Mouse (Mus musculus) hindbrain, postnatal 0 days (tissue): ENCODE measurements at regions not wholly inside any gene's neighbourhood (a gene's known extent, or its start where the extent isn't known, plus 50 kb on each side); places are given as distances from the start of the nearest gene placed in this dataset.
A peak's percentile ranks its signal among the peaks of the same experiment; 100 is the strongest.

ENCODE experiments used
- ATAC-seq: fragments of 200-750 bp; cut with Nextera tagmentation; 2 replicates; pipeline ENCODE4 v1.8.0; 2017; ENCODE audit warnings: mild to moderate bottlenecking, moderate TSS enrichment, moderate library complexity
- DNase-seq: peaks from one replicate; pipeline ENCODE4 v3.0.0-alpha.2; 2015; ENCODE audit warnings: low spot score
- H3K27ac ChIP-seq: fragments of 300-500 bp; sonication (generic); 2 replicates; pipeline ENCODE4 v1.5.1; 2014; ENCODE audit warnings: mild to moderate bottlenecking
- H3K27me3 ChIP-seq: fragments of 300-500 bp; sonication (generic); 2 replicates; pipeline ENCODE4 v1.6.1; 2014; ENCODE audit warnings: low read length, mixed read lengths; ENCODE audit not compliant: insufficient read depth
- H3K36me3 ChIP-seq: fragments of 300-500 bp; sonication (generic); 2 replicates; pipeline ENCODE4 v1.6.1; 2014; ENCODE audit warnings: low read length, mixed read lengths; ENCODE audit not compliant: insufficient read depth
- H3K4me1 ChIP-seq: fragments of 300-500 bp; sonication (generic); 2 replicates; pipeline ENCODE4 v1.6.1; 2014; ENCODE audit warnings: antibody characterized with exemption, low read length, mixed read lengths; ENCODE audit not compliant: insufficient read depth
- H3K4me2 ChIP-seq: fragments of 300-500 bp; sonication (generic); 2 replicates; pipeline ENCODE4 v1.6.1; 2014; ENCODE audit warnings: low read depth, mild to moderate bottlenecking, low read length, moderate library complexity, mixed read lengths
- H3K4me3 ChIP-seq: fragments of 300-500 bp; sonication (generic); 2 replicates; pipeline ENCODE4 v1.5.1; 2014; ENCODE audit warnings: low read length
- H3K9ac ChIP-seq: fragments of 300-500 bp; sonication (generic); replicated peaks from 2 replicates; pipeline ENCODE4 v1.6.1; 2014; ENCODE audit warnings: mild to moderate bottlenecking, low read length, moderate library complexity, mixed read lengths
- H3K9me3 ChIP-seq: fragments of 300-500 bp; sonication (generic); 2 replicates; pipeline ENCODE4 v1.6.1; 2016; ENCODE audit warnings: low read length, mixed read lengths
- CTCF ChIP-seq: IDR thresholded peaks from 2 replicates; pipeline ENCODE4 v1.5.1; 2016; ENCODE audit warnings: antibody characterized with exemption, control low read depth, low read depth
- WGBS: fragments of 180-500 bp; shearing (Covaris S2); extraction: QIAGEN DNeasy Blood & Tissue Kit; methylation state at CpG from one replicate; pipeline ENCODE4 v1.1.7; 2014; 5-methylcytosine and 5-hydroxymethylcytosine counted together

DNA sequence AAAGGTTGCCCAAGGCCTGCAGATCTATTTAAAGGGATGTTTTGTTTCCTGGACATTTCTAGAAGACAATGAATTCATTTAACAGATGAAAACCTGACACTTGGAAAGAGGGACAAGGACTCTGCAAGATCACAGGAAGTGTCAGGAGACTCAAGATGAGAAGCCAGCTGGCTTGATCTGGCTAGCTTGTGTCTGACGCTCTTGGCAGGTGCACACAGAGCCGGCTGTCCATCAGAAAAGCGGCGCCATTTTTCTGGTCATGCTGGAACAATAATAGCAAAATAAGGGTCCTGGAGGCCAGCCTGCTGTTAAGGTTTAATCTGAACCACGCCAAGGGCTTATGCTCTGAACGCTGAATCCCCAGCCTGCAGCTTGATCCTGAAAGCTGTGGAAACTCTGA lies 303.3 kb downstream of the Ptpru start:
- H3K9me3 ChIP-seq: no peaks in the 10 kb centered on the region
- H3K4me3 ChIP-seq: no peak overlapping the region
- no peak for TF ChIP-seq CTCF
- WGBS: 50% methylated on average over 6 of the region's 6 CpGs
- H3K4me2 ChIP-seq: no peak overlapping the region
- no peaks in the 10 kb centered on the region for H3K36me3 ChIP-seq
- no peaks in the 10 kb centered on the region for H3K4me1 ChIP-seq
- ATAC-seq (no peak), DNase-seq (peak; percentile 60)
- H3K27ac ChIP-seq: no peak overlapping the region
- H3K9ac ChIP-seq: no peak overlapping the region
- H3K27me3 ChIP-seq: no peaks in the 10 kb centered on the region

GRCm38 (mm10) chr4:131538237-131538636 lies 299.9 kb downstream of the Ptpru start:
- Histone ChIP-seq H3K27ac (no peak overlapping the region), H3K27me3 (no peaks in the 10 kb centered on the region), H3K4me1 (no peaks in the 10 kb centered on the region), H3K9ac (no peak overlapping the region), H3K36me3 (no peaks in the 10 kb centered on the region), H3K9me3 (no peaks in the 10 kb centered on the region), H3K4me3 (no peak overlapping the region), H3K4me2 (no peak overlapping the region)
- WGBS: 62% methylated on average over 4 of the region's 4 CpGs
- DNase-seq (no peak), ATAC-seq (no peak)
- no peak for TF ChIP-seq CTCF

DNA sequence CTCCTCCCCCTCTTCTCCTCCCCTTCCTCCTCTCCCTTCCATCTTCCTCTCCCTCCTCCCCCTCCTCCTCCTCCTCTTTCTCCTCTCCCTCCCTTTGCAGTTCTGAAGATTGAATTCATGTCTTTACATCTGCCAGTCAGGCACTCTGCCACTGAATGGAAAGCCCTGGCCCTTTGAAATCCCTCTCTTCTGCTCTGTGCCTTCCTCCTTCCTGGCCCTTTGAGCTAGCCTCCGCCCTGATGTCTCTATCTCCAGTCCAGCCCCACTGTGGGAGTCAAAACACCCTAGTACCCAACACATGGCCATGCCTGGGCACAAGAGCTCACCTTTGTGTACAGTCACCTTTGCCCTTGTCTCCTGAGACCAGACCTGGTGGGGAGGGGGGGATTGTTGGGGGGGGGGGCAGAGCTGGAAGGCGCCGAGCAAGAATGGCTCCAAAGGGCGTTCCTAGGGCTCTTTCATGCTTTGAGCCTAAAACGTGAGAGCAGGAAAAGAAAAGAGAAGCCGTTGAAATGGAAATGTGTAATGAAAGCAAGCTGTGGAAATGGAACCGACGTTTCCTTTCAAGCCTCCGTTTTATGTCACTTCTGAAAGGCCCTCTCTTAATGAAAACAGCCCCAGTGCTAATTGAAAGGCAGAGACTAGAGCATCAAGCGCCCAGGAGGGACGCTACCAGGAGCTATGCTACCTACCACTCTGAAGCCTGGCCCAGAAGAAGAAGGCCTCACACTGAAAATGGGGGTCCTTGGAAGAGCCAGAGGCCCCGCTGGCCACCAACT lies 291.5 kb downstream of the Ptpru start:
- Histone ChIP-seq H3K4me1 (no peaks in the 10 kb centered on the region), H3K36me3 (no peaks in the 10 kb centered on the region), H3K27ac (no peak overlapping the region), H3K4me3 (no peak overlapping the region), H3K9me3 (no peaks in the 10 kb centered on the region), H3K27me3 (no peaks in the 10 kb centered on the region), H3K9ac (no peak overlapping the region), H3K4me2 (no peak overlapping the region)
- DNase-seq (no peak), ATAC-seq (no peak)
- 41% methylated on average over 12 of the region's 12 CpGs for WGBS
- no peak for TF ChIP-seq CTCF

DNA sequence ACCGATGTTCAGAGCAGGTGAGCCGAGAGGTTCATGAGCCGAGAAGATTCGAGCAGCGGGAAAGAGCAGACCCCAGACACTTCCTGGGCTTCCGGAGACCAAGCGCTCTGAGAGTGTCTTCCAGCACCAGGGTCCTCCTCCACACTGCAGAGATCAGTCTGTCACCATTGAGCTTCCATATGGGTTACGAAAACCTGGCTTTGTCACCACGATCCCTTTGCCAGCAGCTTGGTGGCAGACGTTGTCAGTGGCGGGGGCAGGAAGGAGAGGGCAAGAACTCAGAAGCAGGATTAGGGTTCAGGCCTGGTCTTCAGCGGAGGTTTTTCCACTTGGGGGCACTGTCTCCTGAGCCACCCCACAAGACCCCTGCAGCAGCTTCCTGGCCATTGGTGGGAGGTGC lies 288.5 kb downstream of the Ptpru start:
- no peak overlapping the region for H3K4me3 ChIP-seq
- no peaks in the 10 kb centered on the region for H3K4me1 ChIP-seq
- H3K27ac ChIP-seq: no peak overlapping the region
- peak; percentile 21 for TF ChIP-seq CTCF
- H3K36me3 ChIP-seq: no peaks in the 10 kb centered on the region
- no peak overlapping the region for H3K9ac ChIP-seq
- H3K27me3 ChIP-seq: no peaks in the 10 kb centered on the region
- DNase-seq (no peak), ATAC-seq (no peak)
- H3K9me3 ChIP-seq: no peaks in the 10 kb centered on the region
- H3K4me2 ChIP-seq: no peak overlapping the region
- 76% methylated on average over 12 of the region's 12 CpGs for WGBS

- Histone ChIP-seq H3K9me3 (no peaks in the 10 kb centered on the region), H3K36me3 (no peaks in the 10 kb centered on the region), H3K27ac (no peak overlapping the region), H3K4me2 (no peak overlapping the region), H3K9ac (no peak overlapping the region), H3K4me1 (no peaks in the 10 kb centered on the region), H3K27me3 (no peaks in the 10 kb centered on the region), H3K4me3 (no peak overlapping the region)
- ATAC-seq (no peak), DNase-seq (no peak)
- TF ChIP-seq CTCF: no peak
- 64% methylated on average over 5 of the region's 5 CpGs for WGBS
These were observed 279.6 kb downstream of the Ptpru start for GRCm38 (mm10) chr4:131558513-131558912.

DNA sequence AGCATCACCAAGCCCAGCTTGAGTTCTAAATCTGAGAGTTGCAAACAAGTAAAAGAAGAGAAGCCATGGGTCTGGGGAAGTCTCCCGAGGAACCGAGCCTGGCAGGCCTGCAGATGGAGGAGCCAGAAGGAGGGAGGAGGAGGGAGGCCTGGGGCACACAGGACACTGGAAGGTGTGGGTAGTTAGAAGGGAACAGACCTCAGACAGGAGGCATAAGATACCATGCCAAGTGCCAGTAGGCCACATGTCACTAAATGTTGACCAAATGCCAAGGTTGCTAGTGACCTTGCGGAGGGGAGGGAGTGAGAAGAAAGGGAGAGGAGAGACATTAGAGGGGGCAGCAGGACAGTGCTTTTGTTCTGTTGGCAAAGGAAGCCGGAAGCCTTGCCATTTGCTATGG lies 274.2 kb downstream of the Ptpru start:
- no peaks in the 10 kb centered on the region for H3K27me3 ChIP-seq
- H3K4me1 ChIP-seq: peaks cover 8% of the 10 kb centered on the region; the same call in 1 of the 2 replicates
- no peak overlapping the region for H3K9ac ChIP-seq
- TF ChIP-seq CTCF: no peak
- ATAC-seq (peak; percentile 55; the same call in 1 of the 2 replicates), DNase-seq (peak; percentile 69)
- H3K4me2 ChIP-seq: no peak overlapping the region
- no peak overlapping the region for H3K4me3 ChIP-seq
- 51% methylated on average over 4 of the region's 4 CpGs for WGBS
- H3K36me3 ChIP-seq: no peaks in the 10 kb centered on the region
- no peak overlapping the region for H3K27ac ChIP-seq
- no peaks in the 10 kb centered on the region for H3K9me3 ChIP-seq

- peaks cover 8% of the 10 kb centered on the region; the same call in 1 of the 2 replicates for H3K4me1 ChIP-seq
- H3K4me2 ChIP-seq: no peak overlapping the region
- 86% methylated on average over 7 of the region's 7 CpGs for WGBS
- no peaks in the 10 kb centered on the region for H3K36me3 ChIP-seq
- no peak for TF ChIP-seq CTCF
- no peak overlapping the region for H3K27ac ChIP-seq
- H3K27me3 ChIP-seq: no peaks in the 10 kb centered on the region
- no peak overlapping the region for H3K9ac ChIP-seq
- H3K9me3 ChIP-seq: no peaks in the 10 kb centered on the region
- H3K4me3 ChIP-seq: no peak overlapping the region
- ATAC-seq: no peak
- DNase-seq: no peak
These were observed 272.9 kb downstream of the Ptpru start for GRCm38 (mm10) chr4:131565203-131565602.
